Mouse (Mus musculus): ENCODE data around the gene Fgfr2.
A peak's percentile ranks its signal among the peaks of the same experiment; 100 is the strongest.

The Fgfr2 gene

GRCm38 (mm10) chr7:132795141-132795540 lies 328.0 kb downstream of the Fgfr2 start:
- no peak for DNase-seq

- no peak for DNase-seq
These were observed 329.7 kb downstream of the Fgfr2 start for GRCm38 (mm10) chr7:132793467-132793866.

- DNase-seq: no peak
These were observed 332.5 kb downstream of the Fgfr2 start for GRCm38 (mm10) chr7:132790447-132791219.

GRCm38 (mm10) chr7:132788826-132789225 lies 334.3 kb downstream of the Fgfr2 start:
- DNase-seq: no peak

- DNase-seq: no peak
These were observed 335.5 kb downstream of the Fgfr2 start for GRCm38 (mm10) chr7:132787496-132788190.

GRCm38 (mm10) chr7:132787022-132787421 lies 336.1 kb downstream of the Fgfr2 start:
- no peak for DNase-seq

- DNase-seq: no peak
These were observed 336.6 kb downstream of the Fgfr2 start for GRCm38 (mm10) chr7:132786522-132786921.

GRCm38 (mm10) chr7:132786011-132786410 lies 337.1 kb downstream of the Fgfr2 start:
- DNase-seq: no peak

GRCm38 (mm10) chr7:132784101-132784500 lies 339.0 kb downstream of the Fgfr2 start:
- DNase-seq: no peak

- DNase-seq: peak; percentile 13
These were observed 341.3 kb downstream of the Fgfr2 start for GRCm38 (mm10) chr7:132781850-132782249.

GRCm38 (mm10) chr7:132781130-132781814 lies 341.9 kb downstream of the Fgfr2 start:
- DNase-seq: peak; percentile 19

- peak; percentile 10 for DNase-seq
These were observed 342.5 kb downstream of the Fgfr2 start for GRCm38 (mm10) chr7:132780611-132781010.

GRCm38 (mm10) chr7:132778630-132779029 lies 344.5 kb downstream of the Fgfr2 start:
- DNase-seq: no peak

- DNase-seq: no peak
These were observed 345.3 kb downstream of the Fgfr2 start for GRCm38 (mm10) chr7:132777728-132778453.

GRCm38 (mm10) chr7:132777117-132777516 lies 346.0 kb downstream of the Fgfr2 start:
- DNase-seq: no peak

GRCm38 (mm10) chr7:132776338-132777111 lies 346.6 kb downstream of the Fgfr2 start:
- no peak for DNase-seq

GRCm38 (mm10) chr7:132775922-132776321 lies 347.2 kb downstream of the Fgfr2 start:
- DNase-seq: no peak

- DNase-seq: no peak
These were observed 347.8 kb downstream of the Fgfr2 start for GRCm38 (mm10) chr7:132775333-132775732.

GRCm38 (mm10) chr7:132773011-132773705 lies 350.0 kb downstream of the Fgfr2 start:
- no peak for DNase-seq

- DNase-seq: no peak
These were observed 350.7 kb downstream of the Fgfr2 start for GRCm38 (mm10) chr7:132772440-132772839.

Data from right cerebral cortex, postnatal 4 days (tissue).